Mouse (Mus musculus): ENCODE measurements at regions not wholly inside any gene's neighbourhood (a gene's known extent, or its start where the extent isn't known, plus 50 kb on each side); places are given as distances from the start of the nearest gene placed in this dataset.

GRCm38 (mm10) chr1:183717060-183717459 is 296.0 kb upstream of the Dusp10 start:
- DNase-seq (ENCODE audit: inconsistent ontology term) = no peak

GRCm38 (mm10) chr1:183749126-183749525 is 264.0 kb upstream of the Dusp10 start:
- no peak for DNase-seq (ENCODE audit: inconsistent ontology term)

- no peak for DNase-seq (ENCODE audit: inconsistent ontology term)
Observed at GRCm38 (mm10) chr1:183754500-183754899, 258.6 kb upstream of the Dusp10 start.

GRCm38 (mm10) chr1:183756716-183757115 is 256.4 kb upstream of the Dusp10 start:
- no peak for DNase-seq (ENCODE audit: inconsistent ontology term)

GRCm38 (mm10) chr1:183763864-183764726 is 249.0 kb upstream of the Dusp10 start:
- no peak for DNase-seq (ENCODE audit: inconsistent ontology term)

- DNase-seq (ENCODE audit: inconsistent ontology term) = no peak
Observed at GRCm38 (mm10) chr1:183772844-183773243, 240.3 kb upstream of the Dusp10 start.

GRCm38 (mm10) chr1:183780180-183780579 is 232.9 kb upstream of the Dusp10 start:
- DNase-seq (ENCODE audit: inconsistent ontology term) = no peak

- DNase-seq (ENCODE audit: inconsistent ontology term) = no peak
Observed at GRCm38 (mm10) chr1:183780779-183781178, 232.3 kb upstream of the Dusp10 start.

GRCm38 (mm10) chr1:183783440-183784130 is 229.5 kb upstream of the Dusp10 start:
- DNase-seq (ENCODE audit: inconsistent ontology term) = peak; percentile 40

GRCm38 (mm10) chr1:183792230-183792813 is 220.8 kb upstream of the Dusp10 start:
- peak; percentile 17 for DNase-seq (ENCODE audit: inconsistent ontology term)

GRCm38 (mm10) chr1:183793324-183793723 is 219.8 kb upstream of the Dusp10 start:
- no peak for DNase-seq (ENCODE audit: inconsistent ontology term)

- DNase-seq (ENCODE audit: inconsistent ontology term) = no peak
Observed at GRCm38 (mm10) chr1:183793913-183794445, 219.1 kb upstream of the Dusp10 start.

- DNase-seq (ENCODE audit: inconsistent ontology term) = no peak
Observed at GRCm38 (mm10) chr1:183802351-183802750, 210.8 kb upstream of the Dusp10 start.

GRCm38 (mm10) chr1:183803357-183803756 is 209.7 kb upstream of the Dusp10 start:
- DNase-seq (ENCODE audit: inconsistent ontology term) = peak; percentile 39

- DNase-seq (ENCODE audit: inconsistent ontology term) = no peak
Observed at GRCm38 (mm10) chr1:183803826-183804225, 209.3 kb upstream of the Dusp10 start.

GRCm38 (mm10) chr1:183804295-183804694 is 208.8 kb upstream of the Dusp10 start:
- DNase-seq (ENCODE audit: inconsistent ontology term) = no peak

- DNase-seq (ENCODE audit: inconsistent ontology term) = no peak
Observed at GRCm38 (mm10) chr1:183806864-183807730, 206.0 kb upstream of the Dusp10 start.

GRCm38 (mm10) chr1:183808168-183808567 is 204.9 kb upstream of the Dusp10 start:
- DNase-seq (ENCODE audit: inconsistent ontology term) = no peak

GRCm38 (mm10) chr1:183820555-183820954 is 192.5 kb upstream of the Dusp10 start:
- DNase-seq (ENCODE audit: inconsistent ontology term) = no peak

GRCm38 (mm10) chr1:183826300-183826699 is 186.8 kb upstream of the Dusp10 start:
- DNase-seq (ENCODE audit: inconsistent ontology term) = no peak

GRCm38 (mm10) chr1:183845135-183845534 is 168.0 kb upstream of the Dusp10 start:
- DNase-seq (ENCODE audit: inconsistent ontology term) = no peak
